Mouse (Mus musculus) G1E-ER4 (cell line): ENCODE results near the gene Leprot. TPM values are rescaled to one million over a fixed set of nuclear protein-coding genes. Genes with fewer than 3 reads are reported as not detected.

Experiments used
- GATA1 ChIP-seq: IDR thresholded peaks from one replicate; pipeline ENCODE4 v1.8.0; 2012; ENCODE audit warnings: low read length, inconsistent platforms
- polyA plus RNA-seq: library from polyadenylated mRNA; stranded (reverse); fragments of >175 nt; gene quantifications from 2 replicates; pipeline ENCODE4 v1.2.3, GENCODE M21; 2012

Gene Leprot
- polyA plus RNA-seq, result 13.3 and 13.4 TPM in 2 replicates

DNA sequence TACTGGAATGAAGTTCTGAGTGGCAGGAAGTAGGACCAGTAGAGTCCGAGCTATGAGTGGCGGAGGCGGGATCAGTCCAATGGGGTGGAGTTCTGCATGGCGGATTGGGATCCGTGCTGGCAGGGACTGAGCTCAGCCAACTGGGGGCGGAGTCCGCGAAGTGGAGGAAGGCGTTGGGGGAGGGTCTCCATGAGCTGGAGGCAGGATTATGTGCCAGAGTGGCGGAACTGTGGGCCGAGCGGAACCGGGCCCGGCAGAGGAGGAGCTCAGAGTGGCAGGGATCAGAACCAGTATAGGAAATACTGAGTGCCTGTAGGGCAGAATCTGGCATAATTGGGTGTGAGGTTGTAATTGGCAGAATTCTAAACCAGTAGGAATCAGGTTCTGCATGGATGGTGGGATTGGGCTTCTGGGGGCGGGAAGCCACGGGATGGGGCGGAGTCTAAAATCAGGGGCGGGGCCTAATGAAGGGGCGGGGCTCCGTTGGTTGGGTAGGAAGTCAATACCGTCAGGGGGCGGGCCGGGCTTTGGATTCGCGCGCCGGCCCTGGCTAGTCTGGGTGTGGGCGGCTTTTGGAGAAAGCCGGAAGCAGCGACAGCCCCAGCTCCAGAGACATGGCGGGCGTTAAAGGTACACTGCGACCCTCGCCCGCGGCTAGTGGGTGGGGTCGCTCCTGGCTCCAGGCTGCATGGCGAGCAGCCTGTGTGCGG, at the start of gene Leprot:
Leprot (plus strand) TSS at position 523 of the 710 bp plus-strand sequence.
- no peak for TF ChIP-seq GATA1

DNA sequence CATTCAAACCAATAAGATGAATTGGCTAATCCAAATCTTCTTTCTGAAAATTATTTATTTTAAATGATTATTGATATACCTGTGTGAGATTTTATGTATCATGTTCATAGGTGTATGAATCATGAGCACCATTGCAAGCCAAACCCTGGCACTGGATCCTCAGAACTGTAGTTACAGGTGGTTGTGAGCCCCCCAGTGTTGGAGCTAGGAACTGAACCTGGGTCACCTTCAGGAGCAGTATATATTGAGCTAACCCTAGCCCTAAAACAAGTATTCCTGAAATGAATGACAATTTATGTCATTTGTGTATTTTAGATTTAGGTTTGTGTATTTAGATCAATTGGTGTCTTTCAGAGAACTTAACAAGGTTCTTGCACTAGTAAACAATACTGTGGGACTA, 45.8 kb upstream of the Leprot start:
- no peak for TF ChIP-seq GATA1

DNA sequence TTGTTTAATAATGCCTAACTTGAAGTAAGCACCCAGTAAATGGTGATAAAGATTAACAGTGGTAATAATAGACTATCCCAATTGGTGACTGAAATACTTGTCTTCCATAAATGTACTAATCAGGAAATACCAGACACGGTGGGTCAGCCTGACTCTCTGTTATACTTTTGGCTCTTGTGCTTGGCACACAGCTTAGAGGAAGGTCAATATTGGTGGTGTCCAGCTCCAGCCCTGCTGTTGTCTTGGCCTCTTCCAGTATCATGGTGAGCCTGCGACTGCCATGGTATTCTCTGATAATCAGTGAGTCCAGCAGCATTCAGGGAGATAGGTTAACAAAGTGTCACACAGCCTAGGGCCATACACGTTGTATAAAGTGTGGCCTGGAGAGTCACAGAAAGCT, 43.9 kb upstream of the Leprot start:
- no peak for TF ChIP-seq GATA1

DNA sequence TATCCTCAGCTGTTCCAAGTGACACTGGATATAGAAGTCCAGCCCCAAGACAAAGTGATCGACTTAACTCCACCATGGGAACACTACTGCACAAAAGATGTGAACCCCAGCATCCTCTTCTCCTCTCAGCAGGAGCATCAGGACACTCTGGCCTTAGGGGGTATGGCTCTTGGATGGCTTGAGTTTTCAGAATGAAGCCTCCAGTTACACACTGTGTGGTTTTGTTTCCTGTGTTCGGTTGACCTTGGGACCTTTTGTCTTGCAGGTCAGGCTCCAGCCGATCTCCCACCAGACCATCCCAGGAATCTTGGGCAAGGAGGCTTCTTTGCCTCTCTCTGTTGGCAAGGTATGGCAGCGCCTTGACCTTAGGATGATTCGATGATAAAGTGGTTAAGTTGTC, 31.0 kb upstream of the Leprot start:
- TF ChIP-seq GATA1, result no peak

DNA sequence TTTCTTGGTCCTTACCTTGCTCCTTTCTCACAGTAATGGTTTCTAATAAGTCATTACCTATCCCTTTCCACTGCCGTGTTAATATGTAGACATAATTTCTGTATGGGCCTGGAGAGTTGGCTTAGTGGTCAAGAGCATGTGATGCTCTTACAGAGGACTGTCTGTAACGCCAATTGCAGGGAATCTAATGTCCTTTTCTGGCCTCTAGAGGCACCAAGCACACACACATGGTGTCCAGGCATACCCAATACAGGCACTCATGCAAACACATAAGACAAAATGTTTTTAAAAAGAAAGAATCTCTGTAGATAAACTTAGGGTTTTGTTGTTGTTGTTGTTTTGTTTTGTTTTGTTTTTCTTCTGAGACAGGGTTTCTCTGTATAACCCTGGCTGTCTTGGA, 29.8 kb upstream of the Leprot start:
- TF ChIP-seq GATA1, result no peak

DNA sequence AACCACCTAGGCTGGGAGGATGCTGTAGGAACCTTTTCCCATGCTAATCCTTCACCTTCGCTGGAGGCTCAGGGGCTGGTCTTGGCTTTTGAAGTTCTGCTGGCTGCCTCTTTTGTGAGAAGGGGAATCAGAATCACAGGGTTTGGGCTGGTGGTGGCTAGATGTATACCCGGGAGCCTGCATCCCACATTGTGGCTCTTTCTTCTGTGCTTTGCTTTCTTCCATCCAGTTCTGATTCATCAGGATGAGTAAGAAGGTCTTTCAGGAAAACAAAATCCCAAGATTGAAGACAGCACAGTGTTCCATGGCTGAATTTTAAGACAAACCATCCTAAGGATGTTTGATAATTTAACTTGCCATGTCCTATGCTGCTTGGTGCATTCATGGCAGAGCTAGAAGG, 27.3 kb upstream of the Leprot start:
- no peak for TF ChIP-seq GATA1

DNA sequence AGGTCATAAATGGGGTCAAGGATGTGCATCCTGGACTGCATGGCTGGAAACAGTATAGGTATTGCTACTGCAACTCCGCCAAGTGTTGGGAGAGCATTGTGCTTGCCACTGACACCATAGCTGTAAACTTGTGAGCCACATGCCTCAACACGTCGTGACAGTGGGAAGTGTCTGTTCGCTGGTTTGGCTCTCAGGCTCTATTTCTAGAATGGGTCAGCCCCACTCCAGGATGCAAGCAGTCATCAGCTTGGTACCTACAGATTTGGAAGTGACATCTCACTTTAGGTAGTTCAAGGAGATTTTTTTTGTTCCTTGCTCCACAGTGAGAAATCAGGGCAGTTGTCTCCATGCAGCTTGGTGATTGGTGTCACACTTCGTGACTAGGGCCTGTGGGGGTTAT, 26.3 kb upstream of the Leprot start:
- TF ChIP-seq GATA1, result no peak

DNA sequence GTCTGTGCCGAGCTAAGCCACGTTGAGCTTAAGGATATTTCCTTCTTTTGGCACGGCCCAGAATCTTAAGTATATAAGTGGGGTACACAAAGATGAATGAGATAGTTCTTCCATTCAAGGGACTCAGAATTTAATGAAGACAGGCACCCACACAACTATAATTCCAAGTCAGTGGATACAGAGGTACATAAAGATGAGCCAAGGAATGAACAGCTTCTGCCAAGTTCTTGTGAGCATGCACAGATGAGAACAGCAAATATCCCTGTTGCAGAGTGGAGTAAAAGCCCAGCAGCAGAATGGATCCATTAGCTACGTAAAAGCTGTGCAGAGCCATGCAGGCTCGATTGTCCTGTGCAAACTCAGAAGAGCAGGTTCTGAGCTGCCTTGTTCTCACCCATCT, 22.2 kb upstream of the Leprot start:
- TF ChIP-seq GATA1, result no peak

DNA sequence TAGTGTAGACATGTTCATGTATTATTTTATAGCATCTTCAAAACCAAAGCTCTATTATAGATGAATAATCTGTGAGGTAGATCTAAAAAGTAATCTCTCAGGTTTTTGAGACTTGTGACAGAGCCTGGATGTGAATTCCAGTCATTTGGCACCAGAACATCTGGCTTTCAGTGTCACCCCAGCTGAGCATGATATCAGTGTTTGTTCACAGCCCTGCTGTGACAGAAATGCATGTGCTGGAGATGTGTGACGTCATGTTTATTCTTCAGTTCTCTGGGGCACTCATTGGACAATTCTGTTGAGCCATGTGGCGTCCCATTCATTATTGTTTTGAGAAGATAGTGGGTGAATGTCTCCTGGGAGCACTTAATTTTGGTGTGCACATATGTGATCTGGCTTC, 11.9 kb upstream of the Leprot start:
- TF ChIP-seq GATA1, result no peak

DNA sequence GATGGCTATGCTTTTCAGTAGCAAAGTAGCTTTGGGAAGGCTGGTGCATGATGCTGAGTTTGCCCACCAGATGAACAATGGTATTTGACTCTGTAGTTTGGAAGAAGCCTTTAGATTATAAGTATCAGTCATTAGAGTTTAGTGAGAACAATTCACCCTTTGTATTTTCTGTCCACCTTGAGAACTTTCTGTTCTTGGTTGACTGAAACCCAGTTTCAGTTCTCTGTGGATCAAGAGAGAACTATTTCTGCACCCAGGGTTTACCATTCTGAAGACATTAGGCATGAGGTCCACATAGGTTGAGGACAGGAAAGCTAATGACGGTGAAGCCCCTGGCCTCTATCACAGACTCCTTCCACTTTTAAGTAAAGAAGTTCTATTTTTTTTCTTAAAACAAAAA, 10.0 kb upstream of the Leprot start:
- TF ChIP-seq GATA1, result no peak

DNA sequence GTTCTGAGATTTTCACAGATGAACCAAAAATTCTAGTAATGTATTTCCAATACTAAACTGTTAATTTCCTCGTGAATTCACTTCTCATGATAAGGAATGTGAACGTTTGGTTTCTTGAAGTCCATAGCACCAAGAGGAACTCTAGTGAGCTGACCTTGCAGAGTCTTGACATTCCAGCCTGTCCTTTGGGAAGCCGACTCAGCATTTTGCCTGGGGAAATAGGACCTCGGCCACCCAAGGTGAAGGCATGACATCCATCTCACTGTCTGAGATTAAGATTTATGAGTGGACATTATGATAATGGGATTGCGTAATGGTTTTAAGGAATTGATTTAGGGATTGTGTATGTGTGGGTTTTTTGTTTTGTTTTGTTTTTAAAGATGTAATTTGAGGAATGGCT, 6.9 kb upstream of the Leprot start:
- TF ChIP-seq GATA1, result no peak

DNA sequence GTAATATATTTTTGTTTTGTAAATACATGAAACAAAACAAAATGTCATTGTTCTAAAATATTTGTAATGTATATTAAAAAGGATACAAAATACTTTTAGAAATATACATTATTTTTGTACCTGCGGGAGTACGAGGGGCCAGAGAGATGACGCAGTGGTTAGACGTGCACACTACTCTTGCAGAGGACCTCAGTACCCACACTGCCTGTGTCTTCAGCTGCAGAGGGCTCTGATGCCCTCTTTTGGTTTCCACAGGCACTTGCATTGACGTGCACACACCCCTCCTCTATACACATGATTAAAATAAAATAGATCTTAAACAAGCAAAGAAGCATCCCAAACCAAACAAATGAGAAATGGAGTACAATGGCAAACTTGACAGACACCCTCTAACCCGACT, 4.8 kb upstream of the Leprot start:
- no peak for TF ChIP-seq GATA1

DNA sequence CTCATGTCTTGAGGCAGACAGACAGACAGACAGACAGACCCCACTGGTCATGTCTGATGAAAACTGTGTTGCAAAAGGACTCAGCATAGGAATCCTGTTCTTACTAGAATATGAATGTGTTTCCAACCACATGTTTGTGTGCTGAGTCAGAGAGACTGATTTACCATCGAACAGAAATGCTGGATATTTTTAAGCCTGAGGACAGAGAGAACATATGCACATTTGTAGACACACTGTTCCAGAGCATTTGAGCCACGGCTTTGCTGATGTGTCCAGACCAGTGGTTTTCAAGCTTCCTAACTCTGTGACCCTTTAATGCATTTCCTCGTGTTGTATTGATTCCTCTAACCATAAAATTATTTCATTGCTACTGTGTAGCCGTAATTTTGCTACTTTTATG, 4.3 kb upstream of the Leprot start:
- TF ChIP-seq GATA1, result no peak

DNA sequence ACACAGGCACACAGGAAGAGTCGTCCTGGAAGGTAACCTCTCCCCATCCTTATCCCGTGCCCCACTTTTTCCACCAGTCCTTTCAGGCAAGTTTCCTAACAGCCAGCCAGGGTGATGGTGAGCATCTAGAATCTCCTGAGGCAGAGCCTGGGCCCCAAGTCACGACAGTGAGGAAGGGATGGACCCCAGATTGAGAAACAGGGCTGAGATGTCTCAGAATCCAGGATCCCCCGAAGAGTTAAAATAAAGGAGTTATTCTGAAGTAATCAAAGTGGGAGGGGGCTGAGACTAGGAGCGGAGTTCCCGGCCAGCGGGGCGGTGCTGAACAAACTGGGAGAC, 692 bp upstream of the Leprot start:
- no peak for TF ChIP-seq GATA1

DNA sequence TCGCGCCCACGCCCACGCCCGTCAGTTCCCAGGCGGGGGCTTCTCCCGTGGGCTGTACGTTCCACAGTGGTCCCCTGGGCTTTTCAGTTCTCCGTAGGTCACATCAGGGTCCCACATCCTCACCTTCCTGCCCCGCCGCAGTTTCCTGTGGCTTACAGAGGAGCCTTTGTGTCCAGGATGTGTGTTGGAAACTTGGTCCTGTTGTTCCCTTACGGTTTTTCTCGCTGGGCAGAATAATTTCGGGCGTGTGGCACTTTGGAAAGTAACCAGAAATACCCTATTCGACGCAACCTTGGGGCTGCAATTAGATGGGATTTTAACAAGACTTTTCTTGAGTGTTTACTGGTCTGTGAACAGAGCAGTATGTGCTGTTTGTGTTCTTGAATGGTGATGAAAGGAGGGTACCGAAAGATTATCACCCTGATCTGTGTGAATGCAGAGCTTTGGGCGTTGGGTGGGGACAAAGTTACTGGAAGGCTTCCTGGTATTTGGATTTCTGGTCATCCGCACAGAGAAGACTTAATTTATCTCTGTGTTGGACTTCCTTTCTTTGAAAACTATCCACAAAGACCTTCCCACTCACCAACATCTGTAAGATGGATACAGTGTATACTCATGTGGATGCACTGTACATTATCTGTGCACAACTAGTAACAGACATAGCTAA, 591 bp downstream of the Leprot start:
- TF ChIP-seq GATA1, result no peak

DNA sequence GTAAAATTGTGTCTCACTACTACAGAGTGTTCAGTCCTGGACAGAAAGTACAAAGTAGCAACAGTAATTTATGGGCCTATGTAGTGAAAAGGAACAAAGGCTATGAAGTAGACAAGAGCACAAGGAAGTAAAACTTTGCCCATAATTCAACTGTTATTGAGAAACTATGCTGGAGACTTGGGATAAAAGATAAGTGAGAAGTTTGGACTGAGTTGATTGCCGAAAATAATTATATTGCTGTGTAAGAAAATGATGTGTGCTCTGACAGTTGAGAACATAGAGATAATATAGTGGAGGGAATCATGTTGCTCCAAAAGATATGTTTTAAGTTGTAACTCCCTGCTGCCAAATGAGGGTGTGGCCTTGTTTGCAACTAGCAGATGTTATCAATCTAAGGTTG, 1.2 kb downstream of the Leprot start:
- no peak for TF ChIP-seq GATA1

DNA sequence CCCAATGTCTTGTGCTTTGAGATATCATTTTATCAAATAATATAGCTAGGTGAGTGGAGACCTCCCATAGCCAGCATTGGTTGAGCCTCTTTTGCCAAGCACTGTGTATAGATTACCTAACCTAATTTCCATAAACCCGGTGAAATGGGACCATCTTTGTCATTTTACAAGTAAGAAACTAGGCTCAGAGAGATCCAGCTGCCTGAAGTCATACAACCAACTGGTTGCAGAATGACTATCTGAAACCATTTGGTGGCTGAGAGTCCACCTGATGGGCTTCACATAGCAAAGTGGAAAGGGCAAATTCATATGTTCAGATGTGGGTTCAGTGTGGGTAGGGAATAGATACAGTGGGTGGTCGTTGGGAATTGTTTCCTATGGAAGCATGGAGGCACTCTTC, 3.4 kb downstream of the Leprot start:
- TF ChIP-seq GATA1, result no peak
